Mouse (Mus musculus): ENCODE results near the gene Gm45783.
"Not testable (repeated sequence)": the region's sequence is repeated elsewhere in the genome, so short reads cannot be mapped to it uniquely, and the experiment has no call there.

Gene Gm45783

DNA sequence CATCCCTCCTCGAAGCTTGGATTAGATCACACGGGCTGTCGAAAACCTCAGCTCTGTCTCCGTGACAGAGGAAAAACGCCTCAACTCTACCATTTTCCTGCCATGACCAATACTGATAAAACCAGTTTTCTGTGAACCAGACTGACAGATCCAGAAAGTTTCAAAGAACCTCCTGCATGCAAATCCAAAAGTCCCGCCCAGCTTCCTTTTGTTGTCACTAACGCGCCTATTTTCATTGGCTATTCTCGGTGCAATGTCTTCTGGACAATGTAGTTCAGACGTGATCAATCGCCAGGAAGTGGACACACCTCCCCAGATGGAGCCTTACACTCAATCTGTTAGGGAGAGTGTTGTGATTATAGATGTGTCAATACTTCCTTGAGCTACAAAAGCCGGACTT, at the start of gene Gm45783:
Gene Gm45783 (minus strand): TSS at position 143 of the 400 bp plus-strand sequence.
- not testable (repeated sequence) for DNase-seq

DNA sequence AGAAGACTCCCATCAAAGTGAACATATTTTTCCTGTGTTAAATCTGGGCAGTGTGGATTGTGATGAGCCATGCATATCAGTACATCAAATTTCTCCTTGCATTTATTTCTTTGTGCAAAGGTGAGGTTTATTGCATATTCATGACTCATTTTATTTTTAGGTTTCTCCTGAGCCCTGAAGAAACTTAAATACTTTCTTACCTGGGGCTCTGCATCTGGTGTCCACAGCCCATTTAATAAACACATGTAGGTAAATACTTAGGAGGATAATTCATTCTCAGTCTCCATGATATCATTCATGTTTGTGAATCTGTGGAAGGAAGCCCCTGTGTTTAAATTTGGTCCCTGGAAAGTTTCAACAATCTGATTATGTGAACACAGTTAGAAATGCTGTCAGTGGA, 25.2 kb upstream of the Gm45783 start, which contains the start of gene Vmn2r31:
Gene Vmn2r31 (minus strand): TSS at position 101 of the 400 bp plus-strand sequence.
- DNase-seq: not testable (repeated sequence)

DNA sequence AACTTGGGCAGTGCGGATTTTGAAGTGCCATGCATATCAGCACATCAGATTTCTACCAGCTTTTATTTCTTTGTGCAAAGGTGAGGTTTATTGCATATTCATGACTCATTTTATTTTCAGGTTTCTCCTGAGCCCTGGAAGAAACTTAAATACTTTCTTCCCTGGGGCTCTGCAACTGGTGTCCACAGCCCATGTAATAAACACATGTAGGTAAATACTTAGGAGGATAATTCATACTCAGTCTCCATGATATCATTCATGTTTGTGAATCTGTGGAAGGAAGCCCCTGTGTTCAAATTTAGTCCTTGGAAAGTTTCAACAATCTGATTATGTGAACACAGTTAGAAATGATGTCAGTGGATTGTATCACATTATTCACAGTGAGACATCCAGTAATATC, 36.9 kb downstream of the Gm45783 start, which contains the start of gene Vmn2r30:
Gene Vmn2r30 (minus strand): TSS at position 101 of the 400 bp plus-strand sequence.
- DNase-seq: not testable (repeated sequence)

DNA sequence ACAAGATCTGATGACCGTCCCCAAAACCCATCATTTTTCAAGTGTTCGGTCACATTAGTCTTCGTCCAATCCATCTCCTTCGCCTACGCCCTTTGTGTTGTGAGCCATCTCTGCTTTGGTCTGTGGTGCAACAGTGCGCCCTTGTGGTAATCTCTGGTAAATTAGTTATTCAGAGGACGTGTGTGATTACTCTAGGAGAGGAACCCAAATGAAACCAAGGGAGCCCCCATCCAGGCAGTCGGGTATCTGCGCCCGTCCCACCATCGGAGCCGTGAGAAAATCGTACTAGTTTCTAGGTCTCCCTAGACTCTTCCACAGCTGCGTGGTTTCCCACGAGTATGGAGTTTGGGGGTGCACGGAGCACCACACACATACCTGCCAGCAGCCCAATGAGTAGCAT, 78.8 kb downstream of the Gm45783 start:
- DNase-seq: peak; percentile 52

Data from kidney, adult 18-20 months (tissue).